Comparison of ENCODE assay signal across 27 mouse cellular contexts in the genomic region with DNA sequence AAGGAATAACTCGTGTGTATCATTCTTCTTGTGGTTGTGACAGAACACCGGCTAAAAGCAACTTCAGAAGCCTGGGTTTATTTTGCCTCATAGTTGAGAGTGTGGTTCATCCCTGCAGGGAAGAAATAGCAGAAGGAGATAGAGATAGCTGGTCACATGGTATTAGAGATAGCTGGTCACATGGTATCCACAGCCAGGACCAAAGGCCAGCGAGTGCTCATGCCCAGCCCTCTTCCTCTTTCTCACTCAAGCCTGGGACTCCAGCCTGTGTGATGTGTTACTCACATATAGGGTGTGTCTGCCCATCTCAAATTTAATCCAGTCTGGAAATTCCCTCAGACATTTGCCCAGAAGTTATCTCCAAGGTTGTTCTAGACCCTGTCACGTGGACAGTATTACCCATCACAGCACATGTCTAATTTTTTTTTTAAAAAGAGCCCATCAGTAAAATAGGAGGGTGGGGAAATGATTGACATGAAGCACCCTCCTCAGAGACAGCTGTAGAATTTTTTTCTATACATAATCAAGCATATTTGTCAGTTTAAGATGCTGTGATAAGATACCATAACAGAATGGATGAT. TPM values are rescaled to one million over a fixed set of nuclear protein-coding genes. Genes with fewer than 3 reads are reported as not detected.
DNase-seq lines count a peak whose midpoint lies in the region; ATAC-seq and TF ChIP-seq lines count a peak whose summit lies in the region.
"Had no signal": no experiment of that assay in that cellular context is flagged by ENCODE, and none has a peak within 500 bp of the region (broad histone marks: within the 10 kb centered on the region; RNA-seq: fewer than 3 reads in every experiment).

No protein-coding gene starts in this region.

- peaks cover 17% of the 10 kb centered on the region; the same call in 1 of the 2 replicates for H3K79me2 ChIP-seq in liver, adult 2 months (ENCODE audit: control insufficient read depth, insufficient read depth, low read length)

- DNase-seq in liver, adult 2 months (ENCODE audit: extremely low read depth, low read depth, low spot score) = peak; percentile 38
- DNase-seq in liver = no peak
- DNase-seq in MEL-GATA-1-ER (ENCODE audit: extremely low read depth, low read depth) = peak; percentile 71
- peak; percentile 13 to 29 for DNase-seq in natural killer cell, adult 2 months (ENCODE audit: low spot score in 2 of 2)
- no peak for DNase-seq in urinary bladder, adult 18-20 months (ENCODE audit: low spot score in 2 of 2)
- DNase-seq in ovary, postnatal 14 days (ENCODE audit: low spot score) = no peak
- DNase-seq: adrenal gland, postnatal 10 days; cerebellum, adult 11 months; cerebellum, postnatal 10 days; heart, adult 18-20 months; kidney, adult 9 months; kidney, postnatal 4 days; liver, embryonic 13.5 days; right cerebral cortex, postnatal 25 days; thymus, adult 2 months had no signal

- H3K4me3 ChIP-seq in liver, adult 2 months (ENCODE audit: insufficient read depth, low read depth, low read length) = no peak overlapping the region
- no peak overlapping the region for H3K4me3 ChIP-seq in intestine, postnatal 0 days (ENCODE audit: low read depth, low read length)
- H3K4me3 ChIP-seq in hindbrain, embryonic 12.5 days = no peak overlapping the region
- H3K4me3 ChIP-seq: embryonic facial prominence, embryonic 15.5 days; heart, embryonic 13.5 days; limb, embryonic 10.5 days; liver, embryonic 13.5 days; lung, embryonic 15.5 days; megakaryocyte, embryonic 14.5 days; neural tube, embryonic 12.5 days; stomach, embryonic 15.5 days had no signal

- H3K9me3 ChIP-seq in intestine, postnatal 0 days (ENCODE audit: control insufficient read depth) = no peaks in the 10 kb centered on the region
- H3K9me3 ChIP-seq in hindbrain, embryonic 12.5 days (replicated peaks) = no peaks in the 10 kb centered on the region
- H3K9me3 ChIP-seq: embryonic facial prominence, embryonic 15.5 days; limb, embryonic 10.5 days; liver, embryonic 13.5 days; lung, embryonic 15.5 days; neural tube, embryonic 12.5 days; stomach, embryonic 15.5 days had no signal

- TF ChIP-seq CTCF in liver, adult 2 months (IDR thresholded peaks at IDR 0.05; ENCODE audit: low read depth, low read length) = no peak
- TF ChIP-seq CTCF in intestine, postnatal 0 days (IDR thresholded peaks at IDR 0.05; ENCODE audit: low read depth) = no peak

- peaks cover 8% of the 10 kb centered on the region for H3K4me1 ChIP-seq in liver, adult 2 months (ENCODE audit: control insufficient read depth, insufficient read depth, low read length)
- H3K4me1 ChIP-seq in intestine, postnatal 0 days (replicated peaks; ENCODE audit: control insufficient read depth, insufficient read depth, low read length) = 0 out of 2 replicates have a peak, but pooled peaks cover 3% of the 10 kb centered on the region
- H3K4me1 ChIP-seq in hindbrain, embryonic 12.5 days = peaks cover 3% of the 10 kb centered on the region; the same call in 1 of the 2 replicates
- H3K4me1 ChIP-seq: stomach, embryonic 15.5 days had no signal

- no peak for TF ChIP-seq POLR2A in liver, adult 2 months (IDR thresholded peaks at IDR 0.05; ENCODE audit: extremely low read depth, insufficient read depth, low read length)

- no peak overlapping the region for H3K9ac ChIP-seq in liver, adult 2 months (ENCODE audit: low read depth, low read length)
- no peak overlapping the region for H3K9ac ChIP-seq in intestine, postnatal 0 days (ENCODE audit: low read depth, low read length)
- H3K9ac ChIP-seq in hindbrain, embryonic 12.5 days = no peak overlapping the region
- H3K9ac ChIP-seq: embryonic facial prominence, embryonic 15.5 days; heart, embryonic 13.5 days; liver, embryonic 13.5 days; lung, embryonic 15.5 days; neural tube, embryonic 12.5 days; stomach, embryonic 15.5 days had no signal

- ATAC-seq in intestine, postnatal 0 days = peak; percentile 57
- no peak for ATAC-seq in hindbrain, embryonic 12.5 days (ENCODE audit: low FRiP score)
- ATAC-seq: hindbrain, postnatal 0 days; midbrain, embryonic 16.5 days; Patski had no signal

- no peaks in the 10 kb centered on the region for H3K27me3 ChIP-seq in liver, adult 2 months (ENCODE audit: control insufficient read depth, insufficient read depth, low read length)
- no peaks in the 10 kb centered on the region for H3K27me3 ChIP-seq in intestine, postnatal 0 days (replicated peaks; ENCODE audit: control insufficient read depth, insufficient read depth, low read length)
- H3K27me3 ChIP-seq in hindbrain, embryonic 12.5 days = no peaks in the 10 kb centered on the region
- H3K27me3 ChIP-seq: embryonic facial prominence, embryonic 15.5 days; heart, embryonic 13.5 days; liver, embryonic 13.5 days; lung, embryonic 15.5 days; neural tube, embryonic 12.5 days; Patski; stomach, embryonic 15.5 days had no signal

- no peaks in the 10 kb centered on the region for H3K36me3 ChIP-seq in liver, adult 2 months (ENCODE audit: control insufficient read depth, insufficient read depth, low read length)
- H3K36me3 ChIP-seq in intestine, postnatal 0 days (ENCODE audit: control insufficient read depth, insufficient read depth) = no peaks in the 10 kb centered on the region
- no peaks in the 10 kb centered on the region for H3K36me3 ChIP-seq in hindbrain, embryonic 12.5 days
- H3K36me3 ChIP-seq: embryonic facial prominence, embryonic 15.5 days; liver, embryonic 13.5 days; lung, embryonic 15.5 days; neural tube, embryonic 12.5 days; stomach, embryonic 15.5 days had no signal

- no peak overlapping the region for H3K27ac ChIP-seq in liver, adult 2 months (replicated peaks; ENCODE audit: insufficient read depth, low read depth, low read length)
- H3K27ac ChIP-seq in intestine, postnatal 0 days (ENCODE audit: low read depth, low read length) = no peak overlapping the region
- no peak overlapping the region for H3K27ac ChIP-seq in hindbrain, embryonic 12.5 days
- H3K27ac ChIP-seq: embryonic facial prominence, embryonic 15.5 days; heart, embryonic 13.5 days; hindbrain, postnatal 0 days; limb, embryonic 10.5 days; liver, embryonic 13.5 days; lung, embryonic 15.5 days; neural tube, embryonic 12.5 days; stomach, embryonic 15.5 days had no signal

- no peak overlapping the region for H3K4me2 ChIP-seq in intestine, postnatal 0 days (replicated peaks; ENCODE audit: low read depth)
- no peak overlapping the region for H3K4me2 ChIP-seq in hindbrain, embryonic 12.5 days (replicated peaks)
- H3K4me2 ChIP-seq: embryonic facial prominence, embryonic 15.5 days; heart, embryonic 13.5 days; liver, embryonic 13.5 days; lung, embryonic 15.5 days; neural tube, embryonic 12.5 days; stomach, embryonic 15.5 days had no signal

- WGBS in liver, adult 2 months = 85% methylated on average over 4 of the region's 4 CpGs
- 65% methylated on average over 4 of the region's 4 CpGs for WGBS in intestine, postnatal 0 days
- WGBS in hindbrain, embryonic 12.5 days = 92% methylated on average over 4 of the region's 4 CpGs

RNA-seq across cellular contexts. Expression of gene Cers6, which starts 17.9 kb away (rescaled TPM):
- total RNA-seq in liver, adult 2 months (2014; rRNA removed) = 16.0 and 19.9 TPM in 2 replicates
- 3.9 and 4.6 TPM in 2 replicates for polyA plus RNA-seq in liver, adult 2 months (2012; rRNA removed)
- polyA plus RNA-seq in intestine, postnatal 0 days (2015; fragmentation: Nextera tagmentation; extraction: Ambion mirVana) = 21.5 and 21.8 TPM in 2 replicates
- 61.2 and 80.7 TPM in 2 replicates for polyA plus RNA-seq in hindbrain, embryonic 12.5 days (2016; fragmentation: Nextera tagmentation; extraction: Ambion mirVana)

Comparison
In these comparisons a context has a peak if more than half of its experiments do, and no peak if none do; other contexts are left out.
1. DNase-seq: peak in liver, adult 2 months (single experiment), MEL-GATA-1-ER (single experiment) and natural killer cell, adult 2 months (2 of 2); none in liver (single experiment), urinary bladder, adult 18-20 months (0 of 2) and ovary, postnatal 14 days (single experiment).